Mouse (Mus musculus): ENCODE measurements around the gene Uroc1.

- no peak for TF ChIP-seq POLR2A (IDR thresholded peaks at IDR 0.05; ENCODE audit: low read depth, low read length)
- TF ChIP-seq CTCF (IDR thresholded peaks at IDR 0.05; ENCODE audit: borderline replicate concordance, insufficient read depth, low read length) = no peak
Observed at GRCm38 (mm10) chr6:90324991-90325390, 8.1 kb upstream of the Uroc1 start, which contains the start of gene Chst13.
